Mouse (Mus musculus) kidney, postnatal 4 days (tissue): ENCODE results near the gene Yme1l1.

ENCODE experiments used
- DNase-seq, 2 experiments: peaks; one replicate each; pipeline ENCODE4 v3.0.0; 2021; ENCODE audit warnings: mixed read lengths in 2 of 2

The Yme1l1 gene

GRCm38 (mm10) chr2:23155777-23156607 is at the start of gene Yme1l1, which contains the start of gene Mastl:
Yme1l1 (plus strand) TSS chr2:23156369.
Mastl (minus strand) TSS chr2:23156024.
- DNase-seq, result peak; percentile 98 to 99

DNA sequence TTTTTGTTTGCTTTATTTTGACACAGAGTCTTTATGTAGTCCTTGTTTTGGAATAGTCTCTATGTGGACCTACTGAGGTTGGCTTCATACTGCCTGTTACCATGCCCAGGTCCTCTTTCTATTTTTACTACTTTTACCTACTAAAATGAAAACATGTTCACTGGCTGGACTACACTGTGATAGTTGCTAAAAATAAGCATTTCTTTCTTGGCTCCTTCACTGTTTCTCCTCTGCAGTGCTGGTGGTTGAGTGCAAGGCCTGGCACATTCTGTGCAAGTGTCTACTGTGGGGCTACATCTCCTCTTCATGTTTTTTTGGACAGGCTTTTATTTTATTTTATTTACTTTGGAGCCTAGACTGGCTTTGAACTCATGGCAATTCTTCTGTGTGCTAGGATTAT is 36.6 kb upstream of the Yme1l1 start:
- DNase-seq, result no peak

DNA sequence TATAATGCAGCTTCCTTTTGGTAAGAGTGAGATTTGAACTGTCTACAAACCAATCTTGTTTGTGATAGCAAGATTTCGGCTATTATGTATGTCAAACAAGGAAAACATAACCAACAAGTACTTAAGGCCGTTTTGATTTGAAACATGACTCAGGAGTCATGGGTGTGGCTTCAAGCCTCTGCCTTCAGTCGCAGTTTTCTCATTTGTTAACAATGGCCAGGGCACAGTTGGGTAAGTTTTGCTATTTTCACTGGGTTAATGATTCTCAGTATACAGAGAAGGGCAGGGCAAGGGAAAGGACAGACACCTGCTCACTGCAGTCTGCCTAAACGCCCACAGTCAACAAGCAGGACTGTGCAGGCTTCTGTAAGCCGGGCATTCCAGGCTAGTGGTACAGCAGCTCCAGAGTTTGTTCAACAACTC is 959 bp upstream of the Yme1l1 start:
- DNase-seq, result no peak

DNA sequence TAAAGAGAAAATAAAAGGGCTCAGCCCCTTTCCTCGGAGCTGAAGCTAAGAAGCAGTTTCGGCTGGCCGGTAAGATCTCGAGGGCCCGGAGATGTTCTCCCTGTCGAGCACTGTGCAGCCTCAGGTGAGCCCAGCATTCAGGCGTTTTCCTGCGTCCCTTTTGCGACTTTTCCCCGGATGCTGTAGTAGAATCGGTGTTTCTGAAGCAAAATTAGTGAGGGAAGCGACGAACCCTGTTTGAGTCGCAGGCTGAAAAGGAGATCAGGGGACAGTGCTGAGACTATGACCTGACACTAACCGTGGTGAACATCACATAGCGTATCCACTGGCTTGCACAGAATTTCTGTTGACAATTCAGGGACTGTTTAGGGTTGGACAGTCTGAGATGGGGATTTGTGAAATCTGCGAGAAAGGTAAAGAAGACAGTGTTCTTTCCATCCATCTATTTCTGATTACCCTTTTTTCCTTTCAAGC is 476 bp downstream of the Yme1l1 start:
- no peak for DNase-seq

DNA sequence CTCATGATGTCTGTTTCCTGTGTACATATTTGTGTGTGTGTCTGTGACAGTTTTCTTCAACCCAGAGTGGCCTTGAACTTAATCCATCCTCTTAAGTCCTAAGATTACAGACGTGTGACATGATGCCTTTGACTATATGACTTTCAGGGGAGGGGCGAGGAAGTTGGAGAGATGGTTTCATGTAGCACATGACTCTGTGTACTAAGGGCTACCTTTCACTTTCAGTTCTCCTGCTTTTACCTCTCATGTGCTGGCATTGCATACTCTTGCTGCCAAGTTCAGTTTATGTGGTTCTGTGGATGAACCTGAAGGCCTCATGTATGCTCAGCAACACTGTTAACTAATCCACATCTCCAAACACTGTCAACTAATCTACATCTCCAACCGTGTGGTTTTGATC is 16.1 kb downstream of the Yme1l1 start:
- no peak for DNase-seq

DNA sequence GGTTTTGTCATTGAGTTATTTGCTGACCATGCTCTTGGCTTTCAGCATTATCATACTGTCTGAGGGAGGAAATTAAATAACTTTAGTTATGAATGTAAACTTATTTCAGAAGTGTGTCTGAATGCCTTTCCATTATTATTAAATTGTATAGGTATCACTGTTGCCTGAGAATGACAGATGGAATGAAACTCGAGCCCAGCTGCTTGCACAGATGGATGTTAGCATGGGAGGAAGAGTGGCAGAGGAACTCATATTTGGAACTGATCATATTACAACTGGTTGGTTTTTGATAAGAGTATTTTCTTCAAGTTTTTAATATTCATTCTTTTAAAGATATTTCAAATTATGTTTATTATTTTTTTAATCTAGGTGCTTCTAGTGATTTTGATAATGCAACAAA is 38.2 kb downstream of the Yme1l1 start:
- DNase-seq, result no peak

DNA sequence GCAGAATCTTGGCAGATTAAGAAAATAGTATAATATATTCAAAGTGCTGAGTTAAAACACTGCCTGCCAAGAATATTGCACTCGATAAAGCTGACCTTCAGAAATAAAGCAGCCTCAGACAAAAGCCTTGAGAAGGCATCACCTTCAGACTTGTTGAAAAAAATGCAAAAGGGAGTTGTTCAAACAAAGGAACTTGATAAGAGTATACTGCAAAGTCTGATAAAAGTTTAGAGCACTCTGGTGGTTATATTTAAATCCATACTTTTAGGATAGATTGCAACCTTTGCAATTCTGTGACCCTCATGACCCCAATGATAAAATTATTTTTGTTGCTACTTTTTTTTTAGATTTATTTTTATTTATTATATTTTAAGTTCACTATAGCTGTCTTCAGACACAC is 44.9 kb downstream of the Yme1l1 start:
- DNase-seq, result no peak

DNA sequence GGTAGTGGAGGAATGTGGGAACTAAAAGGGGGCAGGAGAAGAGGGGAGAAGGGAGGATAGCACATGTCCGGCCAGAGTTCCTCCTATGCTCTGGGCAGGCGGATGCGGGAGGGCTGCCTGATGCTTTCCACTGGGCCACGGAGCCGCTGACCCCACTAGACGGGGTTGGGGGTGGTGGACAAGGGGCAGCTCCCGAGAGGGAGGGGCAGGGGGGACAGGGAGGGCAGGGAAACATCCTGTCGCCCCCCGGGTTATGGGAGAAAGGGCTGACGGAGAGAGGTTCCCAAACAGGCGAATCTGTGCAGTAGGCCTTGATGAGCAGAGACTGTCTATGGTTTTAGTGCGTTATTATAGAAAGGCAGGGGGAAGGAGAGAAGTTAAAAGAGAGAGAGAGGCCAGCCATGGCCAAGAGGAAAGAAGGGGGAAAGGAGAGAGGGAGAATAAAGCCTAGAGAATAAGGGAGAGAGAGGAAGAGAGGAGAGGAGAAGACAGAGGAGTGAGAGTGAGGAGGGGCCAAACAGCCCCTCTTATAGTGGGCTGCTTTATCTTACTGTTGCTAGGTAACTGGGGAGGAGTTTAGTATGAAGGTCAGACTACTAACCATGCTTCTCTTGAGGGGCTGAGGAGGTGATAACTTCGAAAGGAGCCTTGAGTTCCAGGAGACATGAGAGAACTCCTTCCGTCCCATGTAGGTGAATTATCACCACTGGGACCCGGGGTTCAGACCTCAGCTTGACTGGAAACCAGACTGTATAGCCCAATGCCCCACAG is 46.9 kb downstream of the Yme1l1 start:
- peak; percentile 4 to 8 for DNase-seq

- peak in 1 of 2 experiments; percentile 5 for DNase-seq
Measured at GRCm38 (mm10) chr2:23207070-23207526, 50.9 kb downstream of the Yme1l1 start, which contains the start of gene 4931423N10Rik. 4931423N10Rik (plus strand) TSS chr2:23207476.

DNA sequence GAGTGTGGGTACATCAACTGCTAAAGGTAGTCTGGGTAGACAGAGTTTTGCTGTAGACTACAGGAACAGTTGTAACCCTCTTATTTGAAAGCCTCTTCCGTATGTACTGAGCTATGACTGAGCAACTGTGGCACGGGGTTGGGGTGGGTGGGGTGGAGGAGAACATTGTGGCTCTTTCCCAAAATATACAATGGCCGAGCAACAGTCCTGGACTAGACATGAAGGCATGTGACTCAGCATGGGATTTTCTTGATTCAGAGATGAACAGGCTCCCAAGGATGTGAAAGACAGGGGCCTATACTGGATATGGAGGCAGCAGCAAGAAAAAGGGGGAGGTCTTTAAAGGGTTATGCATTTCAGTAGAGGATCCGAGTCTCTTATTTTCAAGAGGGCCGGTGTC is 57.5 kb downstream of the Yme1l1 start:
- no peak for DNase-seq

GRCm38 (mm10) chr2:23225199-23225598 is 69.0 kb downstream of the Yme1l1 start:
- no peak for DNase-seq

GRCm38 (mm10) chr2:23228463-23228862 is 72.3 kb downstream of the Yme1l1 start:
- no peak for DNase-seq

DNA sequence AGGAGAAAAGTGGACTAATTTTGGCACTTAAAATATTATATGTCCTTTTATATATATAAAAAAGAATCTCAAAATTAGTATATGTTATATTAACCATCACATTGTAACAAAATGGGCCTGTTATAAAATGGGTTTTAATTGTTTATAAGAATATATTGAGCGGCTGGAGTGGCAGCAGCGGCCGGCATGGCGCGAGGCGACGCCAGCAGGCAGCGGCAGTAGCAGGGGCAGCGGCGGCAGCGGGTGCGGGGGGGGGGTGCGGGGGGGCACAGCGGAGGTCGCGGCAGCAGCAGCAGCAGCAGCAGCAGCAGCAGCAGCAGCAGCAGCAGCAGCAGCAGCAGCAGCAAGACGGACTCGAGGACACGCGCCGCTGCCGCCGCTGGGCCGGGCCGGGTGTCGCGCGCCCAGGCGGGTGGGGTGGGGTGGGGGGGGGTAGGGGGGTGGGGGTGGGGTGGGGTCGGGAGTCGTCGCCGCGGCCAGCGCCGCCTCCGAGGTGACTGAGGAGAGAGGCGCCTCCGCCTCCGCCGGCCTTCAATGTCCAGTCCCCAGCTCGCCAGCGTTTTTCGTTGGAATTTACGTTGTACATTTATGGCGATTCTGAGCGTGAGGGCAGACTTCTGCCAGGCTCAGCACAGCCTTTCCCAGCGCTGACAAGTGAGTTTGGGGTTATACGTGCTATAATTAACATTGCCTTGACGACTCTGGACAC is 78.0 kb downstream of the Yme1l1 start:
- DNase-seq, result peak; percentile 20 to 30
